Comparison of ENCODE assay signal across 8 mouse cellular contexts in genomic region chr2:146833222-146834063, GRCm38 (mm10). TPM values are rescaled to one million over a fixed set of nuclear protein-coding genes. Genes with fewer than 3 reads are reported as not detected.
DNase-seq lines count a peak whose midpoint lies in the region; ATAC-seq and TF ChIP-seq lines count a peak whose summit lies in the region.

No protein-coding gene starts in this region.

- H3K27me3 ChIP-seq in intestine, postnatal 0 days (replicated peaks; ENCODE audit: control insufficient read depth, insufficient read depth, low read length), result peaks cover 86% of the 10 kb centered on the region
- H3K27me3 ChIP-seq in intestine, embryonic 16.5 days (replicated peaks; ENCODE audit: control insufficient read depth, insufficient read depth, low read length), result peaks cover 68% of the 10 kb centered on the region
- peaks cover 82% of the 10 kb centered on the region for H3K27me3 ChIP-seq in embryonic facial prominence, embryonic 12.5 days
- peaks cover 59% of the 10 kb centered on the region for H3K27me3 ChIP-seq in hindbrain, postnatal 0 days (ENCODE audit: insufficient read depth, low read length)
- peaks cover 64% of the 10 kb centered on the region for H3K27me3 ChIP-seq in neural tube, embryonic 12.5 days (replicated peaks)

- no peak overlapping the region for H3K27ac ChIP-seq in intestine, postnatal 0 days (ENCODE audit: low read depth, low read length)
- H3K27ac ChIP-seq in intestine, embryonic 16.5 days (ENCODE audit: low read length), result no peak overlapping the region
- no peak overlapping the region for H3K27ac ChIP-seq in embryonic facial prominence, embryonic 12.5 days
- H3K27ac ChIP-seq in hindbrain, postnatal 0 days, result peak overlapping the region; percentile 69; the same call in 1 of the 2 replicates
- H3K27ac ChIP-seq in neural tube, embryonic 12.5 days, result peak overlapping the region; percentile 26; the same call in 1 of the 2 replicates

- ATAC-seq in intestine, postnatal 0 days, result no peak
- no peak for ATAC-seq in intestine, embryonic 16.5 days
- no peak for ATAC-seq in embryonic facial prominence, embryonic 12.5 days (ENCODE audit: insufficient number of reproducible peaks, insufficient read depth, low FRiP score, low TSS enrichment)
- ATAC-seq in hindbrain, postnatal 0 days, result no peak
- peak; percentile 27; the same call in 1 of the 2 replicates for ATAC-seq in neural tube, embryonic 12.5 days (ENCODE audit: low FRiP score, low read depth)
- no peak; the same call in 1 of the 2 replicates for ATAC-seq in granulocyte monocyte progenitor cell, adult 5-6 weeks (replicated peaks; ENCODE audit: poor library complexity, severe bottlenecking)

- WGBS in intestine, postnatal 0 days, result 6% methylated on average over 31 of the region's 31 CpGs
- WGBS in intestine, embryonic 16.5 days, result 5% methylated on average over 31 of the region's 31 CpGs
- WGBS in embryonic facial prominence, embryonic 12.5 days, result 3% methylated on average over 31 of the region's 31 CpGs
- 3% methylated on average over 31 of the region's 31 CpGs for WGBS in hindbrain, postnatal 0 days
- WGBS in neural tube, embryonic 12.5 days, result 2% methylated on average over 31 of the region's 31 CpGs

- no peaks in the 10 kb centered on the region for H3K9me3 ChIP-seq in intestine, postnatal 0 days (ENCODE audit: control insufficient read depth)
- H3K9me3 ChIP-seq in intestine, embryonic 16.5 days (ENCODE audit: control insufficient read depth, low read length), result no peaks in the 10 kb centered on the region
- no peaks in the 10 kb centered on the region for H3K9me3 ChIP-seq in embryonic facial prominence, embryonic 12.5 days
- H3K9me3 ChIP-seq in hindbrain, postnatal 0 days (ENCODE audit: low read length), result no peaks in the 10 kb centered on the region
- no peaks in the 10 kb centered on the region for H3K9me3 ChIP-seq in neural tube, embryonic 12.5 days

- peak overlapping the region; percentile 21; the same call in 1 of the 2 replicates for H3K4me3 ChIP-seq in intestine, postnatal 0 days (ENCODE audit: low read depth, low read length)
- H3K4me3 ChIP-seq in intestine, embryonic 16.5 days (ENCODE audit: low read length), result no peak overlapping the region
- no peak overlapping the region for H3K4me3 ChIP-seq in embryonic facial prominence, embryonic 12.5 days
- peak overlapping the region; percentile 21; the same call in 1 of the 2 replicates for H3K4me3 ChIP-seq in hindbrain, postnatal 0 days (ENCODE audit: low read length)
- peak overlapping the region; percentile 26; the same call in 1 of the 2 replicates for H3K4me3 ChIP-seq in neural tube, embryonic 12.5 days

- H3K4me1 ChIP-seq in intestine, postnatal 0 days (replicated peaks; ENCODE audit: control insufficient read depth, insufficient read depth, low read length), result 0 out of 2 replicates have a peak, but pooled peaks cover 5% of the 10 kb centered on the region
- H3K4me1 ChIP-seq in intestine, embryonic 16.5 days (ENCODE audit: control insufficient read depth, insufficient read depth, low read length), result peaks cover 12% of the 10 kb centered on the region; the same call in 1 of the 2 replicates
- H3K4me1 ChIP-seq in embryonic facial prominence, embryonic 12.5 days, result peaks cover 13% of the 10 kb centered on the region
- H3K4me1 ChIP-seq in hindbrain, postnatal 0 days (ENCODE audit: insufficient read depth, low read length), result no peaks in the 10 kb centered on the region
- peaks cover 38% of the 10 kb centered on the region for H3K4me1 ChIP-seq in neural tube, embryonic 12.5 days

- DNase-seq in hindbrain, postnatal 0 days (ENCODE audit: low spot score), result peak; percentile 15
- no peak for DNase-seq in urinary bladder, postnatal 14 days (ENCODE audit: low spot score)
- no peak for DNase-seq in kidney, postnatal 36 days

- H3K36me3 ChIP-seq in intestine, postnatal 0 days (ENCODE audit: control insufficient read depth, insufficient read depth), result no peaks in the 10 kb centered on the region
- H3K36me3 ChIP-seq in intestine, embryonic 16.5 days (ENCODE audit: control insufficient read depth, insufficient read depth, low read length), result no peaks in the 10 kb centered on the region
- no peaks in the 10 kb centered on the region for H3K36me3 ChIP-seq in embryonic facial prominence, embryonic 12.5 days
- H3K36me3 ChIP-seq in hindbrain, postnatal 0 days (ENCODE audit: insufficient read depth, low read length), result no peaks in the 10 kb centered on the region
- no peaks in the 10 kb centered on the region for H3K36me3 ChIP-seq in neural tube, embryonic 12.5 days

- H3K9ac ChIP-seq in intestine, postnatal 0 days (ENCODE audit: low read depth, low read length), result no peak overlapping the region
- no peak overlapping the region for H3K9ac ChIP-seq in intestine, embryonic 16.5 days (ENCODE audit: low read depth, low read length)
- H3K9ac ChIP-seq in embryonic facial prominence, embryonic 12.5 days, result no peak overlapping the region
- peak overlapping the region; percentile 31; the same call in 1 of the 2 replicates for H3K9ac ChIP-seq in hindbrain, postnatal 0 days (replicated peaks; ENCODE audit: low read length)
- 0 out of 2 replicates have a peak overlapping the region, but pooled peaks have one; percentile 29 for H3K9ac ChIP-seq in neural tube, embryonic 12.5 days

- no peak overlapping the region for H3K4me2 ChIP-seq in intestine, postnatal 0 days (replicated peaks; ENCODE audit: low read depth)
- no peak overlapping the region for H3K4me2 ChIP-seq in intestine, embryonic 16.5 days (ENCODE audit: low read depth, low read length)
- peak overlapping the region; percentile 19; the same call in 1 of the 2 replicates for H3K4me2 ChIP-seq in embryonic facial prominence, embryonic 12.5 days (replicated peaks)
- peak overlapping the region; percentile 49 for H3K4me2 ChIP-seq in hindbrain, postnatal 0 days (ENCODE audit: low read depth, low read length)
- H3K4me2 ChIP-seq in neural tube, embryonic 12.5 days (replicated peaks), result peak overlapping the region; percentile 59

- no peak for TF ChIP-seq CTCF in intestine, postnatal 0 days (IDR thresholded peaks at IDR 0.05; ENCODE audit: low read depth)
- TF ChIP-seq CTCF in hindbrain, postnatal 0 days (IDR thresholded peaks at IDR 0.05; ENCODE audit: low read depth), result no peak

RNA-seq across cellular contexts. Expression of gene Kiz, which starts 22.2 kb away (rescaled TPM):
- polyA plus RNA-seq in intestine, postnatal 0 days (2015; fragmentation: Nextera tagmentation; extraction: Ambion mirVana), result 9.3 and 9.8 TPM in 2 replicates
- polyA plus RNA-seq in intestine, embryonic 16.5 days (2015; fragmentation: Nextera tagmentation; extraction: Ambion mirVana), result 18.3 and 20.7 TPM in 2 replicates
- polyA plus RNA-seq in embryonic facial prominence, embryonic 12.5 days (2016; fragmentation: Nextera tagmentation; extraction: Ambion mirVana), result 27.1 and 29.8 TPM in 2 replicates
- total RNA-seq in hindbrain, postnatal 0 days (2014; rRNA removed), result 6.6 and 6.9 TPM in 2 replicates
- 18.6 and 20.7 TPM in 2 replicates for polyA plus RNA-seq in hindbrain, postnatal 0 days (2015; fragmentation: Nextera tagmentation; extraction: Ambion mirVana)
- polyA plus RNA-seq in neural tube, embryonic 12.5 days (2016; fragmentation: Nextera tagmentation; extraction: Ambion mirVana), result 31.4 and 34.1 TPM in 2 replicates
- 21.9 and 29.3 TPM in 2 replicates for total RNA-seq in granulocyte monocyte progenitor cell, adult 5-6 weeks (2014; fragmentation: Nextera tagmentation)
- total RNA-seq in granulocyte monocyte progenitor cell, adult 5-6 weeks (2017), result 24.0 and 25.1 TPM in 2 replicates

Comparison
In these comparisons a context has a peak if more than half of its experiments do, and no peak if none do; other contexts are left out.
1. H3K4me3 ChIP-seq: peak in intestine, postnatal 0 days (single experiment), hindbrain, postnatal 0 days (single experiment) and neural tube, embryonic 12.5 days (single experiment); none in intestine, embryonic 16.5 days (single experiment) and embryonic facial prominence, embryonic 12.5 days (single experiment).
2. H3K27ac ChIP-seq: peak in hindbrain, postnatal 0 days (single experiment) and neural tube, embryonic 12.5 days (single experiment); none in intestine, postnatal 0 days (single experiment), intestine, embryonic 16.5 days (single experiment) and embryonic facial prominence, embryonic 12.5 days (single experiment).
3. H3K4me2 ChIP-seq: peak in embryonic facial prominence, embryonic 12.5 days (single experiment), hindbrain, postnatal 0 days (single experiment) and neural tube, embryonic 12.5 days (single experiment); none in intestine, postnatal 0 days (single experiment) and intestine, embryonic 16.5 days (single experiment).
4. H3K9ac ChIP-seq: peak in hindbrain, postnatal 0 days (single experiment) and neural tube, embryonic 12.5 days (single experiment); none in intestine, postnatal 0 days (single experiment), intestine, embryonic 16.5 days (single experiment) and embryonic facial prominence, embryonic 12.5 days (single experiment).